Mouse (Mus musculus): Measurements from ENCODE around the gene Egln2.

The Egln2 gene

DNA sequence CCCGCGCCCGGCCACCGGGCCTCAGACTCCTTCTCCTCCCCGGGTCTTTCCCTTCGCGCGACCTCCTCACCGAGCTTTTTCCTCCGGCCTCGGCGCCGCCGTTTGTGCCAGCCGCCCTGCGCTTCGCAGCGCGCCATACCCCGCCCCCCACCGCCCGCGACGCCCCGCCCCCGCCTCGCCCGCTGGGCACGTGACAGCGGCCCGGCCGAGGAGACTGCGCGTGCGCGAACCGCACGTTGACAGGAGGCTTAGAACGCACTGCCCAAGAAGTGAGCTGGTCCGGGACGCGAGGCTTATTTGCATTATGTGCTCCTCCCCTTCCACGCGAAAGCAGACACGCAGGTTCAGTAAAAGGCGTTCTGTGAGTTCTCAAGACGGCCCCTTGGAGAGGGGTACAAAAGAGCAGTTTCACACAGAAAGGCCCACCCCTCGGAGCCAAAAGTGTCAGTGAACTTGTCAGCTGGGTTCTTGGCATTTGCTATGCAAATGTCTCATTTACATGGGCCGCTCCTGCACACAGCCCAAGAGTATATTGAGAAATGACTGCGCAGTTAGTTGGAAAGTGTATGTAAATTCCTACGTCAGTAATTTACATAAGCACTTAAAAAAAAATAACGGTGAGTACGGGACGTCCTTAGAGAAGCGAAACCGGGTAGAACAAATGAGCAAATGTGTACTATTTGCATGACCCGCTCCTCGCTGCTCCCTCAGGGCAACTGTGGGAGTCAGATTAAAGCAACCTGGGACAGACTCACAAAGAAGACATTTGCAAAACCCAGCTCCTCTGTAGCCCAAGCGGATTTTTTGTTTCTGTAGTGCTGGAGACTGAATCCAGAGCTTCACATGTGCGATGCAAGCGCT lies at the start of gene Egln2:
Gene Egln2, minus strand, starts transcription at position 189 of the 861 bp plus-strand sequence.
- no peak for DNase-seq (ENCODE audit: low read depth)

- DNase-seq (ENCODE audit: low read depth), result no peak
Measured at GRCm38 (mm10) chr7:27212626-27213025, 46.0 kb upstream of the Egln2 start.

DNA sequence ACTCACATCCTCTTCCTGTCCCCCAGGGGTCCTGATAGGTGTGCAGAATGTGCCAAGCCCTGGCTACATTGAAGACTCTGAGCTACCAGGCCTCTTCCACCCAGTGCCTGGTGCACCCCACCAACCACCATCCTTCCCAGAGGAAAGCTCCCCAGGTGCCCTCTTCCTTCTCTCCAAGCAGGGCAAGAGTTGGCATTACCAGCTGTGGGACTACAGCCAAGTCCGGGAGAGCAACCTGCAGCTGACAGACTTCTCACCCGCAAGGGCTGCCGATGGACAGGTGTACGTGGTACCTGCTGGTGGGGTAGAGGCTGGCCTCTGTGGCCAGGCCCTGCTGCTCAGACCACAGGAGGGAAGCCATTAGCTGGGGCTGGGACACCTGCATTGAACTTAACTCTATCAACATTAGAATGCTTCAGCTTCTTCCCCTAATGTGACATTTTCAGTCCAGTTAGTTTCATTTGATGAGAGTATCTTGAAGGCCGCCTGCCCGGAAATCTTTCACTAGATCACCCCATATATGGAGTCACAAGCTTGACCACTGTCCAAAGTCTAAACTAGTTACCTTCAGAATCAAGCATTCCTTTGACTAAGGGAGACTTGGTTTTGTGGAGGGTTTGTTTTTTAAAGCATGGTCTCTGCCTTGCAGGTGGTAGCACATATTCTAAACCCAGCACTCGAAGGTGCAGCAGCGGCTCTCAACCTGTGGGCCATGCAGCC lies 37.3 kb upstream of the Egln2 start:
- DNase-seq (ENCODE audit: low read depth), result no peak

DNA sequence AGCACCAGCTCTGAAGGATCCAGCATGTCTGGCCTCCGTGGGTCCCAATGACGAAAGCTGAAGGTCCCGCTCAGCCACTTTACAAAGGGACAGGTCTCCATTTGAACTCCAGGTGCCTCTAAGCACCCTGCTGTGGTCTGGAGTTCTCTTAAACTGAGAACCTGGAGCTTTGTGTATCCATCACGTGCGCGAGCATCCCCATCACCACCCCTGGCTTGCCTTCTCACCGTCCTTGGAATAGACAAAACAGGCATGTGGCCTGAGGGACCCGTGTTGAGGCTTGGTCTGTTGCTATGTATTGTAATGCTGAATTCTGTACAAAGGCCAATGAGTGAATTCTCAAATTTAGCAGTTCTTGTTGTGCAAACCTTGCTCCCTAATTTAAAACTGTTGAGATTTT lies 32.2 kb upstream of the Egln2 start:
- no peak for DNase-seq (ENCODE audit: low read depth)

DNA sequence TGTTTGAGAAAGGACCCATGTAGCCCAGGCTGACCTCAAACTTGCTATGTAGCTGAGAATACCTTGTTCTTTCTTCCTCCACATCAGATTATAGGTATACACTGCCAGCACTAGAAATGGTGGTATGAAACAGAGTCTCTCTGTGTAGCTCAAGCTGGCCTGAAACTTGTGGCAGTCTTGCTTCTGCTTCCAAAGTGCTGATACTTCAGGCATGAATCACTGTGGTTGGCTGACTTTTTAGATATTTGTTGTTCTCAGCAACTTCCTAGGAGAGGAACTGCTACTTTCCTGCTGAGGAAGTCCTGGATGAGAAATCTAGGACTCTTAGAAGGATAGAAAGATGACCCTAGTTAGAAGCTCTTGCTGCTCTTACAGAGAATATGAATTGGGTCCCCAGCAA lies 31.8 kb upstream of the Egln2 start:
- no peak for DNase-seq (ENCODE audit: low read depth)

GRCm38 (mm10) chr7:27197634-27198033 lies 31.0 kb upstream of the Egln2 start:
- DNase-seq (ENCODE audit: low read depth), result no peak

DNA sequence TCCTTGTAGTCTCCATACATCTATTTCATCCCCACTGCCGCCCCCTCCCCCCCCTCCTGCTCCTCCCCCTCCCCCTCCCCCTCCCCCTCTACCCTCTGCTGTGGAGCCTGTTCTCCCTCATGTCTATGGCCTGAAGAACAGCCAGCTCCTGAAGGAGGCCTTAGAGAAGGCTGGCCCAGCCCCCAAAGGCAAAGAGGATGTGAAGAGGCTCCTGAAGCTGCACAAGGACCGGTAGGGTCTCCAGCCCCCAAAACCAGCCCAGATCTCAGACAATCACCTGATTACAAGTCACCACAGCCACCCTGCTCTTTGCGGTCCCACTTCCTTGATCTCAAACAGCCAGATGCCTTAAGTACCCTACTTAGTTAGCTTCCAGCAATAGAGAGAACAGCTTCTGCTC lies 30.5 kb upstream of the Egln2 start:
- no peak for DNase-seq (ENCODE audit: low read depth)

DNA sequence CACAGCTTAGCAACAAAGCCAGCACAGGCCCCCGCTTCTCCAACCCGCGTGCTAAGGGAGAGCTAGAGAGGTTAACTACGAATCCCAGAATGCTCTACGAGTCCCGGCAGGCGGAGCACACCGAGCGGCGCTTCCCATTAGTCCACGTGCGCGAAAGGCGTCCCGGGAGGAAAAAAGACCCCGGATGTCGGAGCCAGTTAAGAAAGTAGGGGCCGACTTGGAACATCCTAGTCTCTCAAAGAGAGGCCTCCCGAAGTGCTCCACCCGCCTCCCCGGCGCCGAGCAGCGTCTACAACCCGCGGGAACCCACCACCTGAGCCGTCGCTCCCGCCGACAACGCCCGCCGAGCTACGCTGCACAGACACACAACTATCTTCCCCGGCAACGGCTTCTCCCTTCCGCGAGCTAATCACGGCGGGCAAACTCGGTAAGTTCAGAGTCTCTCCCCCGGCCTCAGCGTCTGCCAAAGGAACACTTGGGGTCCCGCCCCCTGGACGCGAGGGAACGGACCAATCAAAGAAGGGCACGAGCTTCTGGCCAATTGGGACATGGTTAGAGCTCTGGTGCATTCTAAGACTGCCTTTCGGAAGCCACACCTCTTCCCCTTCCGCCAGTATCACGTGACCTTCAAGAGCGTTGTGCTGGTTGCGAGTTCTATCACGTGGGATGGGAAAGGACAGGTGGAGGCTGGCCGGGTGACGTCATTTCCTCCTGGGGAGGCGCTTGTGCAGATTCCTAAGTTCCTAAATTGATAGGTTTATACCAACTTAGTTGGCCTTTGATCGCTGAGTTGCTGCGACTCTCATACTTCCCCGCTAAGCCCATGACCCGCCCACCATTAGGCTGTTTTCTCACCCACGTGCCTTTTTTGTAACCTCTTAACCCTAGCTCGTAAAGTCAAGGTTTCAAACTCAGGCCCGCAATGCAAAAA lies 29.3 kb upstream of the Egln2 start, which contains the start of the genes BC024978 and Snrpa:
Gene BC024978, plus strand, starts transcription at position 101 of the 931 bp plus-strand sequence.
Gene Snrpa, minus strand, starts transcription at position 591 of the 931 bp plus-strand sequence.
- peak; percentile 99 for DNase-seq (ENCODE audit: low read depth)

DNA sequence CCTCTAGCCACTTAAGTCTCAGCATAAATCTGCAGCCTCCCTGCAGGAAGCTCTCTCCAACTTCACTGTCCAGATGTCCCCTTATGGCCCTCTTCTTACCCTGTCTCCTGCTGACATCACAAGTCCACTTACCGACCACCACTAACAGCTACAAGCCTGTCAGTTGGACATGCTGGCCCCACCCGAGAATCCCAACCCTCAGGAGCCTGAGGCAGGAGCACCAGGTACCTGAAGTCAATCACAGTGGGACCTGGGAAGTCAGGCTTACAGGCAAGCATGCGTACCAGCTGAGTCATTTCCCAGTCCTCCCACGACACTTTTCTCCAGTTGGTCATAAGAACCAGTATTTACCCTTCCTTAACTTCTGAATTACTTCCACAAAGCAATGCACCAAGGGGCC lies 27.1 kb upstream of the Egln2 start:
- DNase-seq (ENCODE audit: low read depth), result no peak

GRCm38 (mm10) chr7:27192434-27192833 lies 25.8 kb upstream of the Egln2 start:
- DNase-seq (ENCODE audit: low read depth), result no peak

GRCm38 (mm10) chr7:27189271-27189931 lies 22.8 kb upstream of the Egln2 start:
- DNase-seq (ENCODE audit: low read depth), result no peak

DNA sequence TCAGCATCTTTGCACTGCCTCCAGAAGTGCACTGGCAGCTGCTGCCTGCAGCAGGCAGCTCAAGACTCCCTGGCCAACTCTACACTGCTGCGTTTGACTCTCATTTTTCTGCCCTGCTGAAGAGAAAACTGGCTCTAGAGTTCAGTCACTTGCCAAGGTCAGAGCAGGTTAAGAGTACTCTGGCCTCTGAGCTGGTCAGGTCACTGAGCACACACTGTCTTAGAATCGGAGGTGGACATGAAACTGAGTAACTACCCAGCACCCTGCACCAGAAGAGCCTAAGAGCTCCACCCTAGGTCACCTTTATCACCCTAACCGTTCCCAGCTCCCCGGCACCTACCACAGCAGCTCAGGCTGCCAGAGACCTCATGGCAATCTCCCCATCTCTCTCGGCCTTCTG lies 19.4 kb upstream of the Egln2 start:
- no peak for DNase-seq (ENCODE audit: low read depth)

- DNase-seq (ENCODE audit: low read depth), result no peak
Measured at GRCm38 (mm10) chr7:27184964-27185363, 18.4 kb upstream of the Egln2 start.

- DNase-seq (ENCODE audit: low read depth), result no peak
Measured at GRCm38 (mm10) chr7:27182498-27182897, 15.9 kb upstream of the Egln2 start.

GRCm38 (mm10) chr7:27180837-27181695 lies 14.5 kb upstream of the Egln2 start, which contains the start of the genes Gm21983 and Mia:
Gene Gm21983, minus strand, starts transcription at chr7:27181086.
Gene Mia, minus strand, starts transcription at chr7:27181157.
- no peak for DNase-seq (ENCODE audit: low read depth)

GRCm38 (mm10) chr7:27180036-27180435 lies 13.4 kb upstream of the Egln2 start:
- no peak for DNase-seq (ENCODE audit: low read depth)

- no peak for DNase-seq (ENCODE audit: low read depth)
Measured at GRCm38 (mm10) chr7:27179217-27179918, 12.8 kb upstream of the Egln2 start.

GRCm38 (mm10) chr7:27178324-27179216 lies 12.0 kb upstream of the Egln2 start, which contains the start of gene Rab4b:
Gene Rab4b, minus strand, starts transcription at chr7:27178896.
- DNase-seq (ENCODE audit: low read depth), result peak; percentile 100

DNA sequence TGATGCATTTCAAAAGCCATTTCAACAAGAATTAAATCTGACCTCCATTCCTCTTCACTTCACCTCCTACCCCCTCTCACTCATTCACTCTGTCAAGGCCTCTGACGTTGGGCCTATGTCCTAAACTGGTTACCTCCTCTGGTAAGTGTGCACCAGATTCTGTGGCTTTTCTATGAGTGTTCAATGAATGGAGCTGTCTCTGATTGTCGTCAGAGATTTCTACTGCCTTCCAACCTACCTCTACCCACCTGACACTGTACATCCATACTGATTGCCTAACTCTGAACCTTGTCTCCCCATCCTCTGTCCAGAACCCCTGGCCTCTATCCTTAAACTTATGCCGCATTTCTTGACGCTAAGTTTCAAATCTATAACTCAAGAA lies 11.3 kb upstream of the Egln2 start:
- DNase-seq (ENCODE audit: low read depth), result no peak
